Mouse (Mus musculus) liver, embryonic 14 days (tissue): Measurements from ENCODE around the gene Hus1b. TPM values are rescaled to one million over a fixed set of nuclear protein-coding genes. Genes with fewer than 3 reads are reported as not detected.

Experiments
- polyA plus RNA-seq: library from polyadenylated mRNA; depleted of rRNA; stranded (reverse); fragments of >200 nt; gene quantifications from 2 replicates; pipeline ENCODE4 v1.2.3, GENCODE M21; 2012; rRNA removed

The Hus1b gene
- 0.03 and 0.09 TPM in 2 replicates for polyA plus RNA-seq

GRCm38 (mm10) chr13:30947540-30947939, at the start of gene Hus1b:
Gene Hus1b (minus strand): TSS chr13:30947759.

DNA sequence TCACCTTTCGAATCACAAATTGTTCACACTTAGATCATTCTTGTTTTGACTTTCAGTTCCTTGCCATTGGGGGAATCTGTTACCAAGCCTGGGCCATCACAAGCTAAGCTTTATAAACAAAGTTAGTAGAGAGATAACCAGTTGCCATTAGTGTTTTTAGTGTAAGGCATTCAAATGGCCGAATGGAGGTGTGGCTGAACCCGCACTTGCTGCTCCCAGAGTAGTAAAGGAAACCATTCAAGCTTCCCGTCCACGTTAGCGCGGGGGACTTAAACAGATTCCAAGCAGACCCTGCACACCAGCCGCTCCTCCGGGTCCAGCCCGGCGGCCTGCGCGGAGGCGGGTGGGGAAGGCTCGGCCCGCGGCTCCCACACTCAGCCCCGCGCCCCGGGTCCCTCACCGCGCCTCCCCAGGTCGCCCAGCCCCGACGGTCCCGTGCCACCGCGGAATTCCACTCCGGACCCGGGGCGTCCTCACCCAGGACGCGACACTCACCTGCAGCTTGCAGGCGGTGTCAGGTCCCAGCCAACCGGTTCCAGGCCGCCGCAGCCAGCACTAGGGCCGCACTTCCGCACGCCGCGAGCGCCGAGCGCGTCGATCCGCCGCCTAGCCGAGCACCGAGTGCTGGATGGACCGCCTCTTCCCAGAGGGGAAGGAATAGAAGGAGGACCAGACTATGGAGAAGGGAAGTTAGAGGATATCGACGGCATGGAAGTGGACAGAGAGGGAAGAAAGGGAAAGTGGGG, 26.1 kb upstream of the Hus1b start, which contains the start of the genes Exoc2 and Gm5447:
TSS of gene Exoc2 (minus strand) at position 593 of the 746 bp plus-strand sequence.
TSS of gene Gm5447 (plus strand) at position 704 of the 746 bp plus-strand sequence.

Other genes starting within 250 kb of the Hus1b start
- gene Irf4, start 198.5 kb downstream of the Hus1b start, polyA plus RNA-seq, result 0.09 and 0.13 TPM in 2 replicates
- gene Exoc2, start 26.3 kb upstream of the Hus1b start, polyA plus RNA-seq, result 7.1 and 7.9 TPM in 2 replicates
- gene Gm5447, start 26.4 kb upstream of the Hus1b start, polyA plus RNA-seq, result not detected in 2 replicates